Mouse (Mus musculus): ENCODE measurements at regions not wholly inside any gene's neighbourhood (a gene's known extent, or its start where the extent isn't known, plus 50 kb on each side); places are given as distances from the start of the nearest gene placed in this dataset.

DNA sequence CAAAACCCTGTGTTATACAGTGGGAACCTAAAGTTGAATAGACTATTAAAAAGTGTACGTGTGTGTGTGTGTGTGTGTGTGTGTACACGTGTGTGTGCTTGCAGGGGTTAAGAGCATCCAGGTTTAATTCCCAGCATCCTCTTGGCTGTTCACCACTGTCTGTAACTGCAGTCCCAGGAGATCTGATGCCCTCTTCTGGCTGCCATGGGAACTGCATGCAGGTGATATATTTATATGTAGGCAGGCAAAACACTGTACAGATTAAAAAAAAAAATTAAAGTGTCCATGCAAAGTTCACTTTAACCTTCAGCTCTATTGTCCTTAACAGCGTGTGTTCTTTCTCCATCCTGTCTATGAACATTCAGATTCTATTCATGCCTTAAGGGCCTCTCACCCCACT, 454.1 kb downstream of the Rnf144b start:
- peak; percentile 5 for DNase-seq (ENCODE audit: low spot score)

DNA sequence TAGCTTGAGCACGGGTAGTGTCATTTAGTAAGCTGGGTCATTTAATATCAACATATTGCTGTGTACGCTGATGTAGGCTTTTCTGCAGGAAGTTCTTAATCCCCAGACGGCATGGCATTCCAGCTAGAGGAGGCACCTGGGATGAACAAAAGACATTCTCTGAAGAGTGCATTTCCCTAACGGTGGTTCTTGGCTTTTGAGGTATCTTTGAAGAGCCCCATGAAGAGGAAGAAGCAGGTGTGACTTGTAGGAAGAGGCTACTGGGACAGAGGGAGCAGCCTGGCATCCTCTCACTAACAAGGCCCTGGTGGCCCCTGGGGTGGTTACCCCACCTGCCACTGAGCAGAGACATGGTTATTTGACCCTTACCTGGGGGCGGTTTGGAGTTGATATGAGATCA, 457.7 kb downstream of the Rnf144b start:
- DNase-seq (ENCODE audit: low spot score): no peak

DNA sequence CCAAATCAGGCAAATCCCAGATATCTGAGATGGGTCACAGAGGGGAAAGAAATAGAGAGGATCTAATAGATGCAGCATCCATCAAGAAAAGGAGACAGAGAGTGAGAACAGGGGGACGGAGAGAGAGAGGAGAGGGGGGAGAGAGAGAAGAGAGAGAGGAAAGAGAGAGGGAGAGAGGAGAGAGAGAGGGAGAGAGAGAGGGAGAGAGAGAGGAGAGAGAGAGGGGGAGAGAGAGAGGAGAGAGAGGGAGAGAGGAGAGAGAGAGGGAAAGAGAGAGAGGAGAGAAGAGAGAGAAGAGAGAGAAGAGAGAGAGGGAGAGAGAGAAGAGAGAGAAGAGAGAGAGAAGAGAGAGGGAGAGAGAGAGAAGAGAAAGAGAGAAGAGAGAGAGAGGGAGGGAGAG, 462.7 kb downstream of the Rnf144b start:
- DNase-seq (ENCODE audit: low spot score): no peak

DNA sequence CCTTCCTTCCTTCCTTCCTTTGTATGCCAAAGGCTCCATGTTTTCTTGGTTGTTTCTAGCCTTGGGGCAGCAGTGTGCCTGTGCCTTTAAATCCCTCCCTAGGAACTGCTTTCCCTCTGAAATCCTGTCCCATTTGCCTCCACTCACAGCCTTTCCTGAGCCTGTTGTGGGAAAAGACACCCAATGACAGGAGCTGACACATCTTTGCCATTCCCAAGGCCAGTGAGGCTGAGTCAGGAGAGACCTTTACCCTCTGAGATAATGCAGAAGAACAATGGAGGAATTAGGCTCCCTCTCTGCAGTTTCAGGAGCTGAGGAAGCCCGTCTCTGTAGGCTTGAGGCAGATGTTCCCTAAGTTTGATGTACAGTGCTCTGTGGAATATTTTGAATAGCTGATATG, 480.2 kb downstream of the Rnf144b start:
- DNase-seq (ENCODE audit: low spot score): no peak

DNA sequence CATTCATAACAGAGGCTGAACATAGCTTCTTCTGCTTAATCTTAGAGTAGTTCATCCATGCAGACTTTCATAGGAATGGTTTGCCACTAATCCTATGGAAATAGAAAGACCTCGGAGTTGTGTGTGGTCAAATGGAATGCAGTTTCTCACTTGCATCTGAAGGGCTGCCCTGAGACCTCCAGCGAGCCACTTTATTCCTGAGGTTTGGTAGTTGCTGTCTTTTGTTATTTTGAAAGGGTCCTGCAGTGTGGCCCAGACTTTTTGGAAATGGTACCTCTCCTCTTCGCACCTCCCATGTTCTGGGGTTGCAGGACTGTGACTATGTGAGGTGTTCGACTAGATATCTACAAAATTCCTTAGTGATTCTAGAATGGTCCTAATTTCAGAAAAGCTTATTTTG, 489.0 kb downstream of the Rnf144b start:
- DNase-seq (ENCODE audit: low spot score): no peak

DNA sequence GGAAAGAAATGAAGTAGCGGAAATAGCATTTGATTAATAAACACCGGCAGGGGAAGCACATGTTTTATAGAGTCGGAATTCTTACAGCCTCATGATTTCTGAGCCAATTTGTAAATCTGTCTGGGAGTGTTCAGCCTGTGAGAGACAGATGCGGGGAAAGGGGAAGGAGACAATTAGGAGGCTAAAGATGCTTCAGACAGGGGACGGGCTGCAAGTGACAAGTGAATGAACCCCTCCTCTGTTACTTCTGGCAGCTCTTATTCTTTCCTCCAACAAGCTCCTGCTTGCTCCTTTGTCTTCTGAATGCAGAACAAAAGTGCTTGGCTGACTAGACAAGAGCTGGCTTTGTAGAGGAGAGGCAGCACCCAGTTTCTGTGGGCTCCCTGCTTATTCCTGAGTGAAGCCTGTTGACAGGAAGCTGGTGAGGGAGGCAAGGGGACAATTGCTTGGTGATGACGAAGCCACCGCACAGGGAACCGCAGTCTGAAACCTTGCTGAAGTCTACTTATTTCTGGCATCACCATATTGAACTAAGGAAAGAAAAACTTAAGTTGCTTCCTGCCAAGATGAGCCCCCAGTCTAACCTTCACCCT, 514.2 kb downstream of the Rnf144b start:
- DNase-seq (ENCODE audit: low spot score): peak; percentile 36

DNA sequence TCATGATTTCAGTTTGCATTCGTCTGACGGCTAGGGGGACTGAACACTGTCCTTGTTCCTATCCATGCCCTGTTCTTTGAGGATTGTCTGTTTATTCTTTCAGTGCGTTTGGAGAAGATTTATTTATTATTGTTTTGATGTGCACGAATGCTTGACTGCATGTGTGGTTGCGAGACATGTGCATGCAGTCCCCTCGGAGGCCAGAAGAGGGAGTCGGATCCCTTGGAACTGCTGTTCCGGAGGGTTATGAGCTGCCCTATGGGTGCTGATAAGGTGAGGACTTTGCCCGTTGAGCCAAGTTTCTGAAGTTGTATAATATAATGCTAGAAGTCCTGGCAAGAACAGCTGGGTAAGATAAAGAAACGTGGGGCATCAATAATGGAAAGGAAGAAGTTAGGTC, 519.9 kb downstream of the Rnf144b start:
- DNase-seq (ENCODE audit: low spot score): no peak

DNA sequence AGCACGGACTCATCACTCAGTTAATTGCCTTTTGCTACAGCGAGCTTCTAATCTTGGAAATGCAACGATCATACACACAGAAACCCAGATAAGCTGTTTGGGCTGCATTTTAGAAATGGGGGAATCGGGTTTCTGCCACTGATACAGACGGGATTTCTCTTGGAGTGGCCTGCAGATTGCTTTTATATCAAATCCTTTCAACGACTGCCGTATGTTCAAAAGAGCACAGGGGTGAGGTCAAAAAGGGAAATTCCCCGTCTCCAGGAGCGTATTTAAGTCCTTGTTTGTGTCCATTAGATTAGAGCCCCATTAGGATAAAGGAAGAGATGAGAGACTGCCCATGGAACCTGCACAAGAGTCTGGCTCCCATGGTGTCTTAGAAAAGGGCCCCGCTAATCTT, 522.6 kb downstream of the Rnf144b start:
- peak; percentile 46 for DNase-seq (ENCODE audit: low spot score)

DNA sequence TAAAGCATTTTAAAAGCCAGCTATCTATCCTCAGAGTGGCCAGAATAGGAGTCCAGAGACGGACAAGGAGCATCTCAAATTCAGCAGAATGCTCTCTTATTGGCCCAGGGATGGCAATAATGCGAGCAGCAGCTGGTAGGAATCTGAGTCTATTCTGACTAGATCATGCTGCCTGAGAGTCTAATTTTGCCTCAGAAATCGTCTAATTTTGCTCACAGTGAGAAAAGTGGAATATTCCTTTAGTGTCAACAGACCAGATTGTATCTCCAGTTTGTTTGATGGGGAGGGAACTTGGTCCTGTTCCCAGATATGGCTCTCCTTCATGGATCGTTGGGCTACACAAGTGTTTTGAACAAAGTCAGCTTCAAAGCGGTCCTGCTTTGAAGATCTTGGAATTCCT, 525.2 kb downstream of the Rnf144b start:
- DNase-seq (ENCODE audit: low spot score): no peak

DNA sequence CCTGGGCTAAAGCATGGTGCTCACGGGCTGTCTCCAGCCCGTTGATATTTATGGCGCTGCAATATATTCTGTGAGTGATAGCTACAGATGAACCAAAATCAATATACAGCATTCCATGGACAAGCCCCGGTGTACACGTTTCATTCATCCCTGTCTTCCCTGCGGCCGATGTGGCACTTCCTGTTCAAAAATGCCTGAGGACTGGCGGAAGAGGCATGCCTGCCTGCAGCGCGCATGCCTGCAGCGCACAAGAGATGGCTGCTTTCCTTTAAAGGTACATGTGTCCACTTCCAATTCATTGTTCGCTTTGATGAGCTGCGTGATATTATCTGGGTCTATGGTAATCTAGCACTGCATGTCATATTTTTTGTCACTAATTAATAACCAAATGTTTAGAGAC, 527.6 kb downstream of the Rnf144b start:
- DNase-seq (ENCODE audit: low spot score): no peak

DNA sequence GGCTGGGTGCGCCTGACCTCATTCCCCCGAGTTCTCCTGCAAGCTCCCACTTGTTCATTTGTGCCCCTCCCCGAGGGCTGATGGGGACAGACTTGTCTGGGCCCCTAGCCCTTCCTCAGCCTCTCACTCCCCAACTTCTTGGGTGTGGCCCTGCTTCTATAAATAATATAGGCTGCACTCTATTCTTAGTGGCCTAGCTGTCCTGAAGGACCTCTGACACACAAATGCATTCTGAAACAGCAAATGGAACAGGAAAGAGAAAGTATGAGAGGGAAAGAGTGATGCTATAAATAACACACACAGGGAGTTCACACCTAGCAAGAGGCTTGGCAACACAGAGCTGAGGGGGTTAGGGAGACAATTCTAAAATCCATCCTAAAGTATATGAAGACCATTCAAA, 544.0 kb downstream of the Rnf144b start:
- no peak for DNase-seq (ENCODE audit: low spot score)

DNA sequence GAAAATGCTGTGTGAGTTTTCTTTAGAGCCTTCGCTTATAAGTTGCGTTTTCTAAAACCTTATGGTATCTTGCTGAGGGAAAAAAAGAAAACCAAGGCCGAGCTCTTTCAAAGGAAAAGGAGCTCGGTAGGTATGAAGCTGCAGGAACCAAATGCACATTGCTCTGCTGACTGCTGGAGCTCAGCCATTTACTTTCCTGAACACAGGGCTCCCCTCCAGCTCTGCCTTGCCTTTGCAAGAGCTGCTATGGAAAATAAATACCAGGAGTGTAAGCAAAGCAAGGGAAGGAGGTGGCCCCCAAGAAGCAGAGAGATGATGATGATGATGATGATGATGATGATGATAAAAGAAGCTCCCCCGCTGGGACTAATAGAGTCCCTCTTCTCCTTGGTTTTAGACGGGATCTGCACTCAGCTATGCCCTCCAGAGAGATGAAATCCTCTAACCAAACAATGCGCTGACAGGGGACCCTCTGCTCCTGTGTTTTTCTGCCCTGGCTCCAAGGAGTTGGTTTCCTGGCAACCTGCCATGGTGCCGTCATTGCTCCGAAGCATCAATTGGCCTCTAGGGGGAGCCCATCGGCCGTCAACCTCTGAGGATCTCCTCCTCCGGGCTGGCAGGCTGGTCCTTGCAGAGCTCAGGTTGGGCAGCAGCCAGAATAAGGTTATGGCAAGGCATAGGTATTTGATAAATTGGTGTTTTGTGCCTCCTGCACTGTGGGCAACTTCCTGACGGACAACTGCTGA, 544.7 kb downstream of the Rnf144b start:
- DNase-seq (ENCODE audit: low spot score): peak; percentile 96

DNA sequence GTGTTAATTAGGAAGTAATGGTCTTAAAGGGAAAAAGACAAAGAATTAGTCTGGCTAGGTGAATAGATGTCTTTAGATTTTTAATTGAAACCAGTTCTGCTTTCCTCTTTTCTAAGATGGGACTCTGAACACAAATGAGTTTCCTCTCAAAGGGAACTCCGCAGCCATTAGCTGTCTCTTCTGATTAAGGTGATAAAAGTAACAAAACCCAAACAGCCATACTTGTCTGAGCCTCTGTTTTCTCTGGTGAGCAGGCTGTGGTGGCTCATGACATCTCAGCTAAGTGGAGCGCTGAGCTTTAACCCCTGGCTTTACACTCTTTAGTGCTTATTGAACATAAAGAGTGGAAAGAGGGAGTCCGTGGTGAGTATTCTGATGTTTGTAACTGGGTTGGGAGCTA, 565.7 kb downstream of the Rnf144b start:
- DNase-seq (ENCODE audit: low spot score): peak; percentile 52

DNA sequence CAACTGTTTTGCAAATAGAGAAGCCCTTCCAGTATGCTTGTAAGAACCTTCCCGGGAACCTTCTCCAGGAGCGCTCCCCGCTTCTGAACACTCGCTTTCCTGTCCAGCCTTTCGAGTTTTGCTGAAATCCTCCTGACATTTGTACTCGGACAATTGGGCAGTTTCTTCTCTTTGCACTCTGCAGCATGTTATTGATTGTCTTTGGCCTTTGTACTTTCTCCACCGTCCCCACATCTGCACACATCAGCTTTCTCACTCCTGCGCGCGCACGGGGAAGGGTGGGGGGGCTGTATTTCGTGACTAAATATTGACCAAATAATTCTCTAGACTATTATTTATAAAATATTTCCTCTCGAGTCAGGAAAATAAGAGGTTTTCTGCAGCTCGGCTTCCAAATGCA, 567.2 kb upstream of the Id4 start:
- DNase-seq (ENCODE audit: low spot score): no peak

DNA sequence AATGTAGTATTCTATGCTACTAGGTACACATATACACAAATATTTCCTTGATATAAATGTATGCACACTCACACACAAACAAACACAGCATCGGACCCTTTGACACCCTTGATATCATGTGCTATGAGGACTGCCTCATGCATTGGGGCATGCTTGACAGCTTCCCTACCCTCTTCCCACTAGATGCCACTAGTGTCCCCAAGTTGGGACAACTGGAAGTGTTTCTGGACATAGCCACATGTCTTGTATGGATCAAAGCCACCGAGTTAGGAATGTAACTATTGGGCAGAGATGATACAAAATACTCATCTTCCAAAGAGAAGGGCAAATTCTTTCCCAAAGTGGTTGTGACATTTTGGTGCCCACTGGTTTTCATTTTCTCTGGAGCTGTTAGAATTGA, 565.2 kb upstream of the Id4 start:
- DNase-seq (ENCODE audit: low spot score): no peak

DNA sequence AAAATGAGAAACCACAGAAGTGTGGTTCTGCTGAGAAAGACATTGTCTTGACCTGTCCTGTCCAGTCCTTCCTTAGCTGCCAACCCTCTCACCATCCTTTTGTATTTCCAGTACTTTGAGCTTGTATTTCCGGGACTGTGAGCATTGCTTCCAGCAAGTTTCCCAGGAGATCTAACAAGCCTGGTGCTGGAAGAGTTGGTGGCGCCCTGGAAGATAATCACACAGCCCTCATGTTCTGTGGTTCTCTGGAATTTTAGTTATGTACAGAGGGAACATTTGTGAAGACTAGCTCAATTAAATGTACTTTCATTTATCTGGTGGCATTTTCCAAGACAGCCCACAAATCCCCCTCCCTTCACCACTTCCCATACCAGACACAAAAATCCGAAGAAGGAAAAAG, 560.5 kb upstream of the Id4 start:
- DNase-seq (ENCODE audit: low spot score): no peak

DNA sequence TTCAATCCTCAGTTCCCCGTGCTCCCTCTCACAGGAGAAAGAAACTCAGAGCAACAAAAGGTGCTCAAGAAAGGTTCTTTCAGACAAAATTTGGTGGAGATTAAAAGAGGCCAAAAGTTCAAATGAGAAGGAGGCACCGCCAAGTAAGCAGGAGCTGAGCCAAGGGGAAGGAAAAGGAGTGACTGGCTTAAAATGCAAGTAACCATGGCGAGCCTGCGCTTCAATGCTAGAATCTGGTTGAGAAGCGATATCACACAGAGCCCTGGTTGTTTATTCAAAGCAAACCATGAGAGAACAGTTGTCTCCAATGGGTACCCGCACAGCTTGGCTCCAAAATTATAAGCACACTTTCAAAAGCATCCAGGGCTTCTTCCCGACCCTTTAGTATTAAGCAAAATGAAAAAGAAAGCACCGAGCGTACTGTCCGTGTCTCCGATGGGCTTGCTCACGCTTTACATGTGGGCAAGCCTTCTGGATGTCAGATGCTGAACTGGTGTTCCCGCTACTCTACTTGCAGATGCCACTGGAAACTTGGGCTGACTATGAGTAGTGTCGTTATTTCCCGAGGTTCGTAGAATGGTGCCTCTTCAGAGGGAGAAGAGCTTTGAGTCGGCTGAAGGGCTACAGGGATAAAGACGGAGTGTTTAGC, 552.9 kb upstream of the Id4 start:
- DNase-seq (ENCODE audit: low spot score): no peak

DNA sequence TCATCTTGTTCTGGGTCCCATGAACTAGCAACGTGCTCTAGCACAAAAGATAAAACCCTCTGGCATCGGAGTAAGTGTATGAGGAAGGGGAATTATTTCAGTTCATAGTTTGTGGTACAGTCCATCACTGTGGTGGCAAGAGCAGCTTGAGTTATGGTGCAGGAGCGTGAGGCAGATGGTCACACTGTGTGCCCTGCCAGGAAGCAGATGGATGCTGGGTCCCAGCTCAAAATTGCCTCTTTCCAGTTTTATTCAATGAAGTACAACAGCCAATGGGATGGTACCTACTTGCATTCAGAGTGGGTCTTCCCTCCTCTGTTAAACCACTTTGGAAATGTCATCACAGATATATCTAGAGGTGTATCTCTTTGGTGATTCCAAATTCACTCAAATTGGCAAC, 551.7 kb upstream of the Id4 start:
- DNase-seq (ENCODE audit: low spot score): no peak

DNA sequence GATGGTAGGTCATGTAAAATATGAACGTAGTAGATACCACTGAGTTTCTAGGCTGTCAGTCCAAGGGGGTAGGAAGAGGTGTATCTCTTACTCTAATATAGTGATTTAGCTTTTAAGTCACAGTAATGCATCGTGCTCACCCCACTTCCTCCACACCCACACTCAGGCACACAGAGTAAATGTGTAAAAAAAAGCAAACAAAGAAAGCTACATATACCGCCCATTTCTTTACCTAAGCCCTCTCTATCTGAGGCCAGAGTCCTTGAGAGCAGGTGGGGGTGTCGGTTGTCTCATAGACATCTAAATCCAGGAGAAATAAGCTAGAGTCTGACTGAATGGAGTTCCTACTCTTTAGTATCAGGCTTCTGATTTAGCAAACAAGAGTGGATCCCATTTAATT, 548.5 kb upstream of the Id4 start:
- DNase-seq (ENCODE audit: low spot score): no peak

DNA sequence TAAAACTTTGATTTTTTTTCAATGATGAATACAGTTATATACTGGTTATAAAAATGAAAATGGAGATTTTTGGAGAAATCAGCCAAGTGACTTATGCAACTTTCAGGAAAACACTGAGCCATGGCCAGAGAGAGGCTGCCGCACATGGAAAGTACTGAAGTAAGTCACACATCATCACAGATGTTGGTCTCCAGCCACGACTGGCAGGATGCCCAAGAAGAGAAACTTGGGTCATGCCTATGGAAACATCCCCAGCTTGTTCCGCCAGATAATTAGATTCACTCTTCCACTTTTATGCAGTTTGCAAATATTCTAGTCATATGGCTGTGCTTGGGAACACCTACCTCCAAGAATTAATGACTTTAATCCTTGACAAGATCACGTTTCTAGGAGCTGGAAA, 544.8 kb upstream of the Id4 start:
- DNase-seq (ENCODE audit: low spot score): no peak

DNA sequence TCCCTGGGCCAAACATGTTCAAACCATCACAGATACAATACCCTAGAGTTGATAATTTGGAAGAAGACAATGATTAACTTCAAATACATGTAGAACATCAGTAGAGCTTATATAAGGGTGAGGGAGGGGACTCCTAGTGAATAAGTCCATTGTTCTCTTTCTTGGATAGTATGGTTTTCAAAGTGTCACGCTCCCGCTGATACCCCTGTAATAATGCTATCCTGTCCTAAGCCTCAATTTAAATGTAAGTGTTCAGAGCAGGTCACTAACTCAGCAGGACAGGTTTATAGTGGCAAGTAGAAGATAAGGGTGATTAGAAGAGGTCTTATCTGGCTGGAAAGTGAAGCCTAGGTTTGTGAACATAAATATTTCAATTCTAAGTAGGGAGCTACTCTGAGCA, 540.4 kb upstream of the Id4 start:
- no peak for DNase-seq (ENCODE audit: low spot score)

DNA sequence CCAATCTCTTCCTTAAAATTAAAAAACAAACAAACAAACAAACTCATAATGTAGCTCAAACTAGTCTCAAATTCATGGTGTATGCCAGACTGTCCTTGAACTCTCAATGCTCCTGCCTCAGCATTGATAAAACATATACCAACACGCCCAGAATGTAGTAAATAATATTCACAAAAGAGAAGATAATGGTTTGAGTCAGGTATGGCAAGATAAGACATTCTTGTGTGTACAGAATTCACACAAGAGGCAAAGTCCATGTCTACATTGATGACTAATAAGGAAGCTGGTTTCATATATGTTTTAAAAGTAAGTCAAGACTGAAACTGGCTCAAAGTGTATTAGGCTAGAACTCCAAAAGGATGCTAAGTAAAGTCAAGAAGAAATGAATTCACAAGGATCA, 526.6 kb upstream of the Id4 start:
- DNase-seq (ENCODE audit: low spot score): no peak

DNA sequence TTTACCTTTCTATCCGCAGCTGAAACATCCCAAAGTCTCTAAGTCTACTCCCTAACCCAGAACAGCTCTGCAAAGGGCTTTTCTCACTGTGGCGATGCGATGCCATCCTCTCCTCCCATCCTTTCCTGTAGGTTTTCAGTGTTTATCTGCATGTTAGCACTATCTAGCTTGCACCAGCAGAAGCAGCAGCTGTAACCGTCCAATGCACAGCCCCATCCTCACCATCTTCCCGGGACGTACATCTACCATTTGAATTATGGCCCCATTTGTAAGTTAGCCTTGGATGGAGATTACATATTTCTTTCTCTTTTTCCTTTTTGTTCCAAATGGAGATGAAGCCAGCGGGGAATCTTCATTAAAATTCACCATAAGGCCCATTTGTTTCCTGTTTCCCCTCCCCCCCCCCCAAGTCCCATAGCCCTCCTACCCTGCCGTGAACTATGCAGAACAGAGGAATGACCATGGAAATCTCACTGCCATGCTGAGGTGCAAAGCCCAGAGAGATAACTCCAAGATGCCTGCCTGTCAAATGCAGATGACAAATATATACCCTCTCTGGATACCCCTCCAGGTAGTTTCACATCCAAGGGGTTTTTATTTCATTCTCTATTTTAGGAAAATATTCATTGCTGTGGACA, 525.5 kb upstream of the Id4 start:
- no peak for DNase-seq (ENCODE audit: low spot score)

Data from retina, embryonic 14.5 days (tissue).